Mouse (Mus musculus): ENCODE results near the gene Selplg. TPM values are rescaled to one million over a fixed set of nuclear protein-coding genes. Genes with fewer than 3 reads are reported as not detected.

The Selplg gene
- polyA plus RNA-seq, 1 experiment: 11.7 TPM

GRCm38 (mm10) chr5:113775585-113775984 lies 56.9 kb downstream of the Selplg start:
- no peak overlapping the region for H3K27ac ChIP-seq (ENCODE audit: control insufficient read depth, insufficient read depth, low read depth, low read length)
- H3K27me3 ChIP-seq (ENCODE audit: control insufficient read depth, insufficient read depth, low read length): no peaks in the 10 kb centered on the region
- no peak for TF ChIP-seq POLR2A (IDR thresholded peaks at IDR 0.05; ENCODE audit: control insufficient read depth, low read depth, low read length)
- no peak for TF ChIP-seq CTCF (IDR thresholded peaks at IDR 0.05; ENCODE audit: control insufficient read depth, insufficient read depth, insufficient replicate concordance, low read depth, low read length)
- H3K36me3 ChIP-seq (ENCODE audit: control insufficient read depth, insufficient read depth, low read length): no peaks in the 10 kb centered on the region; the same call in 1 of the 2 replicates
- H3K4me1 ChIP-seq (ENCODE audit: control insufficient read depth, insufficient read depth, low read length): no peaks in the 10 kb centered on the region; the same call in 1 of the 2 replicates
- no peak overlapping the region for H3K4me3 ChIP-seq (ENCODE audit: control insufficient read depth, low read depth, low read length)

DNA sequence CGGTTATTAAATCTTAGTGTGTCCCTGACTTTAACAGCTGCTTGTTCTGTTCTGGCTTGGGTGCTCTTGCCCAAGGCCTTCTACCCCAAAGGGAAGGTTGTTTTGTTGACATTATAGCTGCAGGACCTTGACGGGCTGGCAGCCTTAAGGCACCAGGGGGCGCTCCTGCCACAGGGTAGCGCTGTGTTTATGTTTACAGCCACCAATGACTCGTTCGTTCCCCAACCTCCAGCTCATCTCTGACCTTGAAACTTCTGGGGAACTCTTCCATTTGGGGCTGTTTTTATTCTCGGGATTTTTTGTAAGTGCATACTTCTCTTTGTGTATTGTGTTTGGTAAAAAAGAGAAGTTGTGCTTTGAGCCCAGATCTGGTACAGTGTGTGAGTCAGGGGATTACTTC lies 58.8 kb downstream of the Selplg start:
- H3K4me3 ChIP-seq (ENCODE audit: control insufficient read depth, low read depth, low read length): peak overlapping the region; percentile 90
- H3K36me3 ChIP-seq (ENCODE audit: control insufficient read depth, insufficient read depth, low read length): no peaks in the 10 kb centered on the region; the same call in 1 of the 2 replicates
- no peaks in the 10 kb centered on the region; the same call in 1 of the 2 replicates for H3K4me1 ChIP-seq (ENCODE audit: control insufficient read depth, insufficient read depth, low read length)
- H3K27ac ChIP-seq (ENCODE audit: control insufficient read depth, insufficient read depth, low read depth, low read length): no peak overlapping the region
- no peaks in the 10 kb centered on the region for H3K27me3 ChIP-seq (ENCODE audit: control insufficient read depth, insufficient read depth, low read length)
- TF ChIP-seq CTCF (IDR thresholded peaks at IDR 0.05; ENCODE audit: control insufficient read depth, insufficient read depth, insufficient replicate concordance, low read depth, low read length) (peak; percentile 83; the same call in 1 of the 2 replicates), POLR2A (IDR thresholded peaks at IDR 0.05; ENCODE audit: control insufficient read depth, low read depth, low read length) (no peak)

GRCm38 (mm10) chr5:113772905-113773519 lies 59.4 kb downstream of the Selplg start:
- Histone ChIP-seq H3K27ac (ENCODE audit: control insufficient read depth, insufficient read depth, low read depth, low read length) (no peak overlapping the region), H3K36me3 (ENCODE audit: control insufficient read depth, insufficient read depth, low read length) (no peaks in the 10 kb centered on the region; the same call in 1 of the 2 replicates), H3K27me3 (ENCODE audit: control insufficient read depth, insufficient read depth, low read length) (no peaks in the 10 kb centered on the region), H3K4me1 (ENCODE audit: control insufficient read depth, insufficient read depth, low read length) (no peaks in the 10 kb centered on the region; the same call in 1 of the 2 replicates), H3K4me3 (ENCODE audit: control insufficient read depth, low read depth, low read length) (peak overlapping the region; percentile 90)
- TF ChIP-seq CTCF (IDR thresholded peaks at IDR 0.05; ENCODE audit: control insufficient read depth, insufficient read depth, insufficient replicate concordance, low read depth, low read length) (no peak), POLR2A (IDR thresholded peaks at IDR 0.05; ENCODE audit: control insufficient read depth, low read depth, low read length) (no peak)

GRCm38 (mm10) chr5:113772450-113772895 lies 60.0 kb downstream of the Selplg start, which contains the start of the genes Sart3 and Iscu:
Sart3 (minus strand) TSS chr5:113772510.
Iscu (plus strand) TSS chr5:113772748.
- no peak for TF ChIP-seq CTCF (IDR thresholded peaks at IDR 0.05; ENCODE audit: control insufficient read depth, insufficient read depth, insufficient replicate concordance, low read depth, low read length)
- TF ChIP-seq POLR2A (IDR thresholded peaks at IDR 0.05; ENCODE audit: control insufficient read depth, low read depth, low read length): peak; percentile 79
- Histone ChIP-seq H3K27me3 (ENCODE audit: control insufficient read depth, insufficient read depth, low read length) (no peaks in the 10 kb centered on the region), H3K27ac (ENCODE audit: control insufficient read depth, insufficient read depth, low read depth, low read length) (peak within 1 kb of the TSS; percentile 98), H3K36me3 (ENCODE audit: control insufficient read depth, insufficient read depth, low read length) (no peaks in the 10 kb centered on the region; the same call in 1 of the 2 replicates), H3K4me1 (ENCODE audit: control insufficient read depth, insufficient read depth, low read length) (no peaks in the 10 kb centered on the region; the same call in 1 of the 2 replicates), H3K4me3 (ENCODE audit: control insufficient read depth, low read depth, low read length) (peak within 1 kb of the TSS; percentile 90)

DNA sequence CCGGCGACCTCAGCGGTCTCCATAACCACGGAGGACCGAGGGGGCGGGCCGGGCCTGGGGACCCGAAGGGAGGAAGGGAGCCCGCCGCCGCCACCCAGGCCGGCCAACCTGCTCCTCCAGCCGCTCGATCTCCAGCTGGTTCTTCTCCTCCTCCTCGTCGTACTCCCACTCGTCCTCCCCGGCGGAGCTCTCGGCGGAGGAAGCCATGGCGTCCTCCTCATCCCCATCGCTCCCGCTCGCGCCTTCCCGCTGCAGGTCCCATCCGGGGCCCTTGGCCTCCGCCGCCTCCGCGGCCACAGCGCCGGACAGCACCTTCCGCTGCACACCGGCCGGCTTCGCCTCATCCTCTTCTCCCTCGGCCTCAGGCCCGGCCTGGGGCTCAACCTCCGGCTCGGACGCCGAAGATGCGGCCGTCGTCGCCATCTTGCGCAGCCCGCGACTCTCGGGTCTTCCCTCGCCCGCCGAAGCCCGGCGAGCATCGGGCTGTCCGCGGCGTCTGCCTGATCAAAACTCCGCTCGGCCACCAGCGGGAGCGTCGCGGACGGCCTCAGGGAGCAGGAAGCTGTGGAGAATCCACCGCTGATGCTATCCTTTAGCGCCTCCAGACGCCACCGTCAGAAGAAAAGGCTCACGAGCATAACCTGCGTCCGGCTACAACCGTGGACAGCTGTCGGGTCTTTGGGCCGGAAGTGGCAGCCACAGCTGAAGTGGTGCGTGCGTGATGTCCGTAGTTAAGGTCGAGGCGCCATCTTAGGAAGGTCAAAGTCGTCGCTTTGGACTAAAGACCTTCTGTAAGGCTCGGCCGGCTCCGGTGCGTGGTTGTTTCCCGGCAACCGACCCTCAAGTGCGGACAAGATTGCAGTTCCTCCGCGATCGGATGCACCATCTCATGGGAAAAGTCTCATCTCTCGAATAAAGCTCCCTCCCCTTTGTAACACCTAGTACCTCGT lies 61.0 kb downstream of the Selplg start:
- no peaks in the 10 kb centered on the region for H3K27me3 ChIP-seq (ENCODE audit: control insufficient read depth, insufficient read depth, low read length)
- peak overlapping the region; percentile 98 for H3K27ac ChIP-seq (ENCODE audit: control insufficient read depth, insufficient read depth, low read depth, low read length)
- no peaks in the 10 kb centered on the region; the same call in 1 of the 2 replicates for H3K36me3 ChIP-seq (ENCODE audit: control insufficient read depth, insufficient read depth, low read length)
- TF ChIP-seq CTCF (IDR thresholded peaks at IDR 0.05; ENCODE audit: control insufficient read depth, insufficient read depth, insufficient replicate concordance, low read depth, low read length): no peak
- peak; percentile 70 for TF ChIP-seq POLR2A (IDR thresholded peaks at IDR 0.05; ENCODE audit: control insufficient read depth, low read depth, low read length)
- H3K4me3 ChIP-seq (ENCODE audit: control insufficient read depth, low read depth, low read length): peak overlapping the region; percentile 90
- no peaks in the 10 kb centered on the region; the same call in 1 of the 2 replicates for H3K4me1 ChIP-seq (ENCODE audit: control insufficient read depth, insufficient read depth, low read length)

DNA sequence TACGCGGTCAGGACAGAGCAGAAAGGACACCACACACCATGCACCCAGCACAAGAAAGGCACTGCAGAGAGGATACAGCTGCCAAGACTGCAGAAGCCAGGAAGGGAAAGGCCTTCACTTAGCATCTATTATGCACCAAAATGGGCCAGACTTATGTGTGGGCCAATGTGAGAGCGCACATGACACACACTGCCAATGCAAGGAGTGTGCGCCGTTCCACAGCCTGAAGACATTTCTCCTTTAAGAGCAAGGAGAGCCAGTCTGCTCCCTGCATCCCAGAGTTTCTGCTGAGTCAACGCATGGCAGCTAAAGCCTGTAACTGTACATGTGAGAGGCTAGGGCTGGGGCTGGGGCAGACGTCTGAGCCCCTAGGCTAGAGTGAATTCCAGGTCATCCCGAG lies 63.6 kb downstream of the Selplg start:
- Histone ChIP-seq H3K4me3 (ENCODE audit: control insufficient read depth, low read depth, low read length) (no peak overlapping the region), H3K36me3 (ENCODE audit: control insufficient read depth, insufficient read depth, low read length) (no peaks in the 10 kb centered on the region), H3K4me1 (ENCODE audit: control insufficient read depth, insufficient read depth, low read length) (no peaks in the 10 kb centered on the region; the same call in 1 of the 2 replicates), H3K27ac (ENCODE audit: control insufficient read depth, insufficient read depth, low read depth, low read length) (no peak overlapping the region), H3K27me3 (ENCODE audit: control insufficient read depth, insufficient read depth, low read length) (no peaks in the 10 kb centered on the region)
- TF ChIP-seq POLR2A (IDR thresholded peaks at IDR 0.05; ENCODE audit: control insufficient read depth, low read depth, low read length): no peak
- TF ChIP-seq CTCF (IDR thresholded peaks at IDR 0.05; ENCODE audit: control insufficient read depth, insufficient read depth, insufficient replicate concordance, low read depth, low read length): no peak

Other genes with a start within 250 kb of the Selplg start
- 82.3 and 86.6 TPM in 2 replicates for gene Cmklr1, start 182.2 kb downstream of the Selplg start, polyA plus RNA-seq (2012; rRNA removed)
- gene 1700069L16Rik, start 107.9 kb downstream of the Selplg start, polyA plus RNA-seq (2012; rRNA removed): 11.1 and 14.8 TPM in 2 replicates
- 5.2 and 5.3 TPM in 2 replicates for gene Ficd, start 96.8 kb downstream of the Selplg start, polyA plus RNA-seq (2012; rRNA removed)
- 11.5 and 13.8 TPM in 2 replicates for gene Sart3, start 60.1 kb downstream of the Selplg start, polyA plus RNA-seq (2012; rRNA removed)
- gene Iscu, start 59.9 kb downstream of the Selplg start, polyA plus RNA-seq (2012; rRNA removed): 136 and 138 TPM in 2 replicates
- gene Tmem119, start 32.1 kb downstream of the Selplg start, polyA plus RNA-seq (2012; rRNA removed): 0.38 and 0.59 TPM in 2 replicates
- gene Coro1c, start 76.1 kb upstream of the Selplg start, polyA plus RNA-seq (2012; rRNA removed): 12.9 and 13.2 TPM in 2 replicates
- gene Ssh1, start 161.2 kb upstream of the Selplg start, polyA plus RNA-seq (2012; rRNA removed): 4.1 and 5.0 TPM in 2 replicates
- 0.06 and 0.40 TPM in 2 replicates for gene Dao, start 171.1 kb upstream of the Selplg start, polyA plus RNA-seq (2012; rRNA removed)
- 71.5 and 85.1 TPM in 2 replicates for gene Usp30, start 232.8 kb upstream of the Selplg start, polyA plus RNA-seq (2012; rRNA removed)

All from testis, adult 2 months (tissue).